Mouse (Mus musculus) retina, postnatal 7 days (tissue): ENCODE measurements around the gene Gm3776.
A peak's percentile ranks its signal among the peaks of the same experiment; 100 is the strongest.
"Not testable (repeated sequence)": the region's sequence is repeated elsewhere in the genome, so short reads cannot be mapped to it uniquely, and the experiment has no call there.

ENCODE experiments used
- DNase-seq: peaks from one replicate; pipeline ENCODE4 v3.0.0-alpha.2; 2012; ENCODE audit warnings: low read depth, low spot score

Gm3776 gene

GRCm38 (mm10) chr9:78292462-78292861 lies 35.5 kb downstream of the Gm3776 start:
- not testable (repeated sequence) for DNase-seq

DNA sequence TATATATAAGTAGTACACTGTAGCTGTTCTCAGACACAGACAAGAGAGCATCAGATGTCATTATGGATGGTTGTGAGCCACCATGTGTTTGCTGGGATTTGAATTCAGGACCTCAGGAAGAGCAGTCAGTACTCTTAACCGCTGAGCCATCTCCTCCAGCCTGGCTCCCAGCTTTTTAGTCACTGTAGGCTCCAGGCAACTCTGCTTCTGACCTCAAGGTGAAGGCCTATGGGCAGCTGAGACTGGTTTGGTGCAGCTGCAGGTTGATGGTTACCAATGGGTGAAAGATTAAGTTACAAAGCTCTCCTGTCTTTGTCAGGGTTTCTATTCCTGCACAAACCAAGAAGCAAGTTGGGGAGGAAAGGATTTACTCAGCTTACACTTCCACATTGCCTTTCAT lies 36.8 kb downstream of the Gm3776 start:
- not testable (repeated sequence) for DNase-seq

GRCm38 (mm10) chr9:78294781-78295180 lies 37.9 kb downstream of the Gm3776 start:
- not testable (repeated sequence) for DNase-seq

- peak; percentile 33 for DNase-seq
Observed at GRCm38 (mm10) chr9:78296089-78296488, 39.2 kb downstream of the Gm3776 start.

DNA sequence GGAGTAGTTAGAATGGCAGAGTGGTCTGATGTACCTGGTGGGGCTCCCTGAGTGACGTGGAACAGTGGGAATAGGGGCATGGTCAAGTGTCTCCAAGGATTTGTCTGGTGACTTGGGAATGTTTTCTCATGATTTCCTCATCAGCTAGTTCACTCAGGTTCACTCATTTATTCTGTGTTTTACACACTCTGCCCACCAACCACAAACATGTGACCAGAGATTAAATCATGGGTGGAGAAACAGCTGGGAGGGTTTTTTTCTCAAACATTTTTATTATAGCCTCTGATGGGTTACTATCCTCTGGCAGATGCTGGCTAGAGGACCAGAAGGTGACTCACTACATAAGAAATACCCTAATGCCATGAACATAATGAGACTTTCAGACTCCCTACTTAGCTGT lies 41.3 kb downstream of the Gm3776 start:
- DNase-seq: no peak

- DNase-seq: not testable (repeated sequence)
Observed at GRCm38 (mm10) chr9:78299143-78299542, 42.2 kb downstream of the Gm3776 start.

DNA sequence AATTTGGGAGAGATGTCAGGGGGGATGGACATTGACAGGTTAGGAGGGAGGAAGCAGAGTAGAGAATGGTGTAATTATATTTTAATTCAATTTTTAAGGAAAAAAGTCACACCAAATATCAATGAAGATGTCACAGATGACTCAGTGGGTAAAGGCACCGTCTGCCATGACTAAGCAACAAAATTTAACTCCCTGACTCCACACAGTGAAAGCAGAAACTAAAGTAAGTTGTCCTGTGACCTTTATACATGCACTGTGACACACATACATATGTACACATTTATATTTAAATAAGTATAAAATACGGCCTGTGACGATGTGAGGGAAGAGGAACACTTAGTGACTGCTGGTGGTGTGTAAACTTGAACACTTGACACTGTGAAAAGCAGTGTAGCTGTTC lies 51.2 kb downstream of the Gm3776 start:
- not testable (repeated sequence) for DNase-seq

DNA sequence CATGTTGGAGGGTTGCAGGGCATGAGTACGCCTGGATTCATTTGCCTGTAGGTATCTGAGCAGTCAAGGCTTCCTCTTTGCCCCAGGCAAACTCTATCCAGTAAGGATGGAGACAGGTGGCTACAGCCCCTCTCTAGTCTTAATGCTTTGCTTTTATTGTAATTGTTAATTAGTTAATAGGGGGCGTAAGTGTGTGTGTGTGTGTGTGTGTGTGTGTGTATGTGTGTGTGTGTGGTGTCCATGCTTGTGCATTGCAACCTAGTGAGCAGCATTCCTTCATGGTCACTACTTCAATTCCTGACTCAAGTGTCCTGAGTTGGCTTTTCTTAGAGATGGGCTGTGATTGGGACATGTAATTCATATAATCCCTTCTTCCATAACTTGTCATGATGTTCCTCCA lies 57.8 kb downstream of the Gm3776 start, which contains the start of gene Omt2a:
Omt2a (minus strand) TSS at position 101 of the 400 bp plus-strand sequence.
- DNase-seq: no peak
